Mouse (Mus musculus) kidney, postnatal 0 days (tissue): ENCODE data around the gene Ern1. TPM values are rescaled to one million over a fixed set of nuclear protein-coding genes. Genes with fewer than 3 reads are reported as not detected.

Experiments
- ATAC-seq: fragments of 200-750 bp; cut with Nextera tagmentation; replicated peaks from 2 replicates; pipeline ENCODE4 v1.8.0; 2017; ENCODE audit warnings: low read depth, moderate number of reproducible peaks, moderate TSS enrichment, moderate library complexity; ENCODE audit not compliant: low FRiP score
- DNase-seq: peaks from one replicate; pipeline ENCODE4 v3.0.0-alpha.2; 2016; ENCODE audit warnings: low spot score
- H3K27ac ChIP-seq: fragments of 300-500 bp; sonication (generic); 2 replicates; pipeline ENCODE4 v1.5.1; 2014; ENCODE audit warnings: mild to moderate bottlenecking
- H3K27me3 ChIP-seq: fragments of 300-500 bp; sonication (generic); 2 replicates; pipeline ENCODE4 v1.6.1; 2014; ENCODE audit warnings: low read length, mixed read lengths; ENCODE audit not compliant: insufficient read depth
- H3K36me3 ChIP-seq: fragments of 300-500 bp; sonication (generic); 2 replicates; pipeline ENCODE4 v1.6.1; 2014; ENCODE audit warnings: low read length, mixed read lengths; ENCODE audit not compliant: insufficient read depth
- H3K4me1 ChIP-seq: fragments of 300-500 bp; sonication (generic); replicated peaks from 2 replicates; pipeline ENCODE4 v1.6.1; 2014; ENCODE audit warnings: antibody characterized with exemption, low read length, mixed read lengths; ENCODE audit not compliant: insufficient read depth
- H3K4me2 ChIP-seq: fragments of 300-500 bp; sonication (generic); 2 replicates; pipeline ENCODE4 v1.6.1; 2014; ENCODE audit warnings: mild to moderate bottlenecking, low read length, moderate library complexity, mixed read lengths
- H3K4me3 ChIP-seq: fragments of 300-500 bp; sonication (generic); replicated peaks from 2 replicates; pipeline ENCODE4 v1.5.1; 2014; ENCODE audit warnings: low read depth, low read length
- H3K9ac ChIP-seq: fragments of 300-500 bp; sonication (generic); 2 replicates; pipeline ENCODE4 v1.6.1; 2014; ENCODE audit warnings: low read depth, low read length
- H3K9me3 ChIP-seq: fragments of 300-500 bp; sonication (generic); replicated peaks from 2 replicates; pipeline ENCODE4 v1.6.1; 2016; ENCODE audit warnings: low read length, inconsistent platforms, mixed read lengths
- CTCF ChIP-seq: IDR thresholded peaks from 2 replicates; pipeline ENCODE4 v1.5.1; 2016; ENCODE audit warnings: antibody characterized with exemption, low read depth, mild to moderate bottlenecking, moderate library complexity
- WGBS: fragments of 180-500 bp; shearing (Covaris S2); extraction: QIAGEN DNeasy Blood & Tissue Kit; methylation state at CpG from one replicate; pipeline ENCODE4 v1.1.7; 2014; 5-methylcytosine and 5-hydroxymethylcytosine counted together
- polyA plus RNA-seq: library from polyadenylated mRNA; unstranded; fragments of >200 nt; fragmentation: Nextera tagmentation; extraction: Ambion mirVana; gene quantifications from 2 replicates; pipeline ENCODE4 v1.2.1, GENCODE M21; 2015

Gene Ern1
- polyA plus RNA-seq, 1 experiment from 2014 or later, result 3.3 TPM

- Histone ChIP-seq H3K27ac (no peak overlapping the region), H3K9ac (no peak overlapping the region), H3K36me3 (no peaks in the 10 kb centered on the region), H3K4me2 (peak overlapping the region; percentile 70), H3K4me1 (0 out of 2 replicates have a peak, but pooled peaks cover 3% of the 10 kb centered on the region), H3K4me3 (no peak overlapping the region), H3K27me3 (no peaks in the 10 kb centered on the region), H3K9me3 (no peaks in the 10 kb centered on the region)
- no peak for TF ChIP-seq CTCF
- WGBS, result 83% methylated on average over 4 of the region's 4 CpGs
- ATAC-seq (no peak), DNase-seq (no peak)
Measured at GRCm38 (mm10) chr11:106485611-106486010, 2.0 kb downstream of the Ern1 start.

DNA sequence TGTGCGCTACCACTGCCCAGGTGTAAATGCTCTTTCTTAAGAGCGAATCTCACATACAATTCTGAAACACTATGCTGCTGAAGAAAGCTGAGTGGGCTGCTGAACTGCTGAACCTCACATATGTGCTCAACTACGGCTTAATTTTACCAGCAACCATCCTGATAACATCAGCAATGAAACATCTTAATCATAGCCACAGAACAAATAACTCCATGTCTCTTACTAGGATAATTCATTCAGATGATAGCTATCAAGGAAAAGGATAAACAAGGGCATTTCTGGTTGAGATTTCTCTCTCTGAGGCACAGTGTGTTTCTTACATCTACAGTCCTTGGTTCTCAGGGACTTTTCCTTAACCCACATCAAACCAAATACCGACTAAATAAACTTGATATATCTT is 2.8 kb downstream of the Ern1 start:
- TF ChIP-seq CTCF, result no peak
- Histone ChIP-seq H3K36me3 (no peaks in the 10 kb centered on the region), H3K4me2 (no peak overlapping the region), H3K27ac (no peak overlapping the region), H3K4me3 (no peak overlapping the region), H3K9ac (no peak overlapping the region), H3K27me3 (no peaks in the 10 kb centered on the region), H3K4me1 (0 out of 2 replicates have a peak, but pooled peaks cover 3% of the 10 kb centered on the region), H3K9me3 (no peaks in the 10 kb centered on the region)
- 83% methylated on average over 4 of the region's 4 CpGs for WGBS
- DNase-seq (no peak), ATAC-seq (no peak)

DNA sequence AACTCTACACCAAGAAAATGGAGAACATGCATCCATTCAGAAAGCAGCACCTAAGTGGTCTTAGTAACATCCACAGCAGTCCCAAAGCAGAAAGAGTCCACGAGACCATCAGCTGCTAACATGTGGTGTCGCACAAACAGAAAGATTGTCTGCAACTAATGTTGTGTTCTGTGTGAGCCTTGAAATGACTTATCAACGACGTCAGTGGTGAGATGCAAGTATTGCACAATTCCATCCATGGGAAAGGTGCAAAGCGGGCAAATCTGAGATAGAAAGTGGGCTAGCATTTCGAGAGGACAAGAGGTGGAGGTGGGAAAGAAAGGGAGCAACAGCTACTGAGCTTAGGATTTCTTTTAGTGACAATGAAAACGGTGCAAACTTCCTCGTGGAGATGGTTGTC is 4.8 kb downstream of the Ern1 start:
- no peak overlapping the region for H3K4me3 ChIP-seq
- no peak overlapping the region for H3K9ac ChIP-seq
- no peak overlapping the region for H3K4me2 ChIP-seq
- no peaks in the 10 kb centered on the region for H3K36me3 ChIP-seq
- H3K9me3 ChIP-seq, result no peaks in the 10 kb centered on the region
- no peak overlapping the region for H3K27ac ChIP-seq
- WGBS, result 92% methylated on average over 8 of the region's 8 CpGs
- ATAC-seq, result no peak
- no peaks in the 10 kb centered on the region for H3K27me3 ChIP-seq
- H3K4me1 ChIP-seq, result no peaks in the 10 kb centered on the region
- DNase-seq, result no peak
- TF ChIP-seq CTCF, result no peak

- H3K4me2 ChIP-seq, result no peak overlapping the region
- ATAC-seq (no peak), DNase-seq (peak; percentile 72)
- no peaks in the 10 kb centered on the region for H3K27me3 ChIP-seq
- H3K9ac ChIP-seq, result no peak overlapping the region
- no peak for TF ChIP-seq CTCF
- H3K9me3 ChIP-seq, result no peaks in the 10 kb centered on the region
- no peaks in the 10 kb centered on the region for H3K36me3 ChIP-seq
- H3K4me1 ChIP-seq, result no peaks in the 10 kb centered on the region
- WGBS, result 24% methylated on average over 4 of the region's 4 CpGs
- no peak overlapping the region for H3K4me3 ChIP-seq
- H3K27ac ChIP-seq, result no peak overlapping the region
Measured at GRCm38 (mm10) chr11:106481651-106482050, 6.0 kb downstream of the Ern1 start.

DNA sequence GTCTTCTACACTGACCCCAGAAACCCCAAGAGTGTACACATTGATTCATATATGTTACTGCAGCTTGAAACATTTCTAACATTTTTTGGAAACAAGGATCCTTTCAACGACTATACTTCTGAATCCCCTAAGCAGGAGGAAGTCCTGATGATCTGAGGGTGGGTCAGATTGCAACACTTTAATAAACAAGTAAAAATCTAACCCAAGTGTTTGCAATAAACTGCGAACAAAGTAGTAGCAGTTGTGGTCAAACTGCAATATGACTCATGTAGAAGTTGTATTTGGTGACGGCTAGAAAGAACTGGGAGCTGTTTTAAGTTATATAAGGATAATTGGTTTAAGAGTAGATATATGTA is 7.1 kb downstream of the Ern1 start:
- no peak for ATAC-seq
- TF ChIP-seq CTCF, result no peak
- DNase-seq, result no peak

GRCm38 (mm10) chr11:106479619-106480529 is 7.8 kb downstream of the Ern1 start:
- DNase-seq (no peak), ATAC-seq (no peak)
- no peaks in the 10 kb centered on the region for H3K9me3 ChIP-seq
- no peak overlapping the region for H3K27ac ChIP-seq
- no peak overlapping the region for H3K9ac ChIP-seq
- H3K27me3 ChIP-seq, result no peaks in the 10 kb centered on the region
- no peak overlapping the region for H3K4me3 ChIP-seq
- no peak for TF ChIP-seq CTCF
- H3K4me2 ChIP-seq, result no peak overlapping the region
- no peaks in the 10 kb centered on the region for H3K36me3 ChIP-seq
- 73% methylated on average over 9 of the region's 9 CpGs for WGBS
- no peaks in the 10 kb centered on the region for H3K4me1 ChIP-seq

More for the DNA sequence above, 7.1 kb downstream of the Ern1 start:
- no peak overlapping the region for H3K4me3 ChIP-seq
- H3K9me3 ChIP-seq, result no peaks in the 10 kb centered on the region
- no peak overlapping the region for H3K4me2 ChIP-seq
- 81% methylated on average over 3 of the region's 3 CpGs for WGBS
- no peaks in the 10 kb centered on the region for H3K36me3 ChIP-seq
- no peak overlapping the region for H3K27ac ChIP-seq
- no peaks in the 10 kb centered on the region for H3K27me3 ChIP-seq
- no peaks in the 10 kb centered on the region for H3K4me1 ChIP-seq
- no peak overlapping the region for H3K9ac ChIP-seq
